Mouse (Mus musculus) adipocyte (in vitro differentiated cells): Measurements from ENCODE around the gene Zfp638.
A peak's percentile ranks its signal among the peaks of the same experiment; 100 is the strongest.

ENCODE experiments used
- DNase-seq: peaks from one replicate; pipeline ENCODE4 v3.0.0-alpha.2; 2016; ENCODE audit warnings: low spot score

The Zfp638 gene

GRCm38 (mm10) chr6:83890281-83891015 lies 23.5 kb downstream of the Zfp638 start:
- DNase-seq = no peak

DNA sequence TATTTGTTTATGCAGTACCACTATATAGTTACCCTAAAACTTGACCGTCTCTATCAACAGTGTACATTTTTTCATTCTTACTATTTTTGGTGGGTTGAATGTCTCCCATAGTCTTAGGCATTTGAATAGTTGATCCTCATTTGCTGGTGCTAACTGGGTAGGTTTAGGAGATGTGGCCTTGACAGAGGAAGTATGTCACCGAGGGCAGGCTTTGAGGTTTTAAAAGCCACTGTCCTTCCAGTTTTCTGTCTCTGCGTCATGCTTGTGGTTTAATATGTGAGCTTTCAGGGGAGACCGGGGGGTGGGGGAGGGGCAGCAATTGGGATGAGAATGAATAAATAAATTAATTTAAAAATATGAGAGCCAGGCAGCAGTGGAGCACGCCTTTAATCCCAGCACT lies 24.3 kb downstream of the Zfp638 start:
- DNase-seq = no peak

GRCm38 (mm10) chr6:83891687-83892086 lies 24.8 kb downstream of the Zfp638 start:
- no peak for DNase-seq

DNA sequence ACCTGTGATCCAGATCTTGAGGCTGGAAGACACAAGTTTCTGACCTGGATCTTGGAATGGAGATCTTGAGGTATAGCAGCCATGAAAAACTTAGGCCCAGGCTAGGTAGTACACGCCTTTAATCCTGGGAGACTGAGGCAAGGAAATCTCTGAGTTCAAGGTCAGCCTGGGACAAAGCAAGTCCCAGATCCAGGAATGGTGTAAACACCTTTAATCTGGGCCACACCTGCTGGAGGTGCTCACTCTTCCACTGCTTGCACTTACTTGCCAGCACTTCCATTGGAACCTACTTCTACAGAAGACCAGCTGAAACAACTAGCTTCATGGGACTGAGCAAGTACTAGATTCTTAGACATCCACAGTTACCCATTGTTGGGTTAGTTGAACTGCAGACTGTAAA lies 26.2 kb downstream of the Zfp638 start:
- no peak for DNase-seq

DNA sequence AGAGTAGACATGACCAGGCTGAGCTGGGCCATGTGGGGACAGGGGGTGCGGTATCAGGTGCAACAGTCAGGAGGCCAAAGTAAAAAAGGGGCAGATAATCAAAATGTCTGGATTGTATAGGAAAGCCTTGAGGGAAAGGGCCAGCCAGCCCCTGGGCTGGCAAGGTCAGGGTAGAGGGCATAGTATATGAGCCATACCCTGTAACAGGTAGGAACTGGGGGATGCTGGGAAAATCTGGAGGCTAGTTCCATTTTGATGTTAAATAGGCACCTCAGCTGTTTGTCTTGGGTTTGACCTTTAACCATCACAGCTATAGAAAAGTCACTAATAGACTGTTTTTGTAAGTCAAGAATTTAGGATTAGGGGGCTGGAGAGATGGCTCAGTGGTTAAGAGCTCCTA lies 26.7 kb downstream of the Zfp638 start:
- no peak for DNase-seq

DNA sequence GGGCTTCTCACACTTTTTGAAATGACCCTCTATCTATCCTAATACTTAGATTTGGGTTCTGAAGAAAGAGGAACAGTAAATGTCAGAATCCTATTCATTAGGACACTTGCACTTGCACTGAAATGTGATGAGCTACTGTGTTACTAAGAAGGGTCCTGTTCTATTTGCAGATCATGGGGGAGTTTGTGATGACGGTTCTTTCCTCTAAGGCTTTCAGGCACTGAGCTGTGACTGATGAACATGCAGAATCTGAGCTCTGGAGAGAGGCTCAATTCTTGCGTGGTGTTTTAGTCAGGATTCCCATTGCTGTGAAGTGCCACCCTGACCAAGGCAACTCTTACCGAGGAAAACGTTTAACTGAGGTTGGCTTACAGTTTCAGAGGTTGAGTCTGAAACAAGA lies 32.2 kb downstream of the Zfp638 start:
- no peak for DNase-seq

- no peak for DNase-seq
These were observed 38.4 kb downstream of the Zfp638 start for GRCm38 (mm10) chr6:83905276-83905675.

DNA sequence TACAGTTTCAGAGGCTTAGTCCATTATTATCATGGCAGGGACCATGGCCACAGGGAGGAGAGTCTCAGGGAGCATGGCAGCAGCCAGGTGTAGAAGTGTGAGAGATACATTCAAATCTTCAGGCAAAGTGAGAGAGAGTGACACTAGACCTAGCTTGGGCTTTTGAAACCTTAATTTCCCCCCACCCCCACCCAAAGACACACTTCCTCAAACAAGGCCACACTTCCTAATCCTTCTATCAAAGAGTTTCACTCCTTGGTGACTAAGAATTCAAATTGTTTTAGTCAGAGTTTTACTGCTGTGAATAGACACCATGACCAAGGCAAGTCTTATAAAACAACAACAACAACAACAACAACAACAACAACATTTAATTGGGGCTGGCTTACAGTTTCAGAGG lies 39.8 kb downstream of the Zfp638 start:
- DNase-seq = no peak

GRCm38 (mm10) chr6:83908386-83908785 lies 41.5 kb downstream of the Zfp638 start:
- DNase-seq = no peak

- DNase-seq = peak; percentile 30
These were observed 46.8 kb downstream of the Zfp638 start for GRCm38 (mm10) chr6:83913710-83914109.

GRCm38 (mm10) chr6:83914183-83914719 lies 47.3 kb downstream of the Zfp638 start:
- DNase-seq = peak; percentile 99

DNA sequence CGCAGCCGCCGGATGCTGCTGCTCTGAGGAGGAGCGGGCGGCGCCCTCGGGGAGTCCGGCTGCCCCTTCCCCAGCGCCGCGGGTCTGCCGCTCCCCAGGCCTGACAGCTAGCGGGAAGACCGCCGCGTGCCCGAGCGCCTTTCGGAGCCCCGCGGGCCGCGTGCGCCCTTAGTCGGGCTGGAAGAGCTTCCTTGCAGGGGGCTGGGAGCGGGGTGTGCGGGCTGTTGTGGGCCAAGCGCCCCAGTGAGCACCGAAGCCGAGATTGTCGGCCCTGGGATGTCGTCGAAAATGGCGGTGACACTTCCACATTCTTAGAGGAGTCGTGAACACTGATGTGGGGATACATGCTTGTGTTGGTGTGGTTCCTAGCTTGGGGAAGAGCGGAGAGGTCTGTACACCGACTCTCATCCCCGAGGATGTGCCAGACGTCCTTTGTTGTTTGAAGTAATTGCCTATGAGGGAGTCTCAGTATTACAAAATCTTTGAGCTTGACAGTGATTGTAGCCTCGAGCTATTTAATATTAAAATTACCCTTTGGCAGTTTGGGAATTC lies 47.9 kb downstream of the Zfp638 start:
- peak; percentile 66 for DNase-seq

- DNase-seq = peak; percentile 82
These were observed 60.5 kb downstream of the Zfp638 start for GRCm38 (mm10) chr6:83927418-83927817.

DNA sequence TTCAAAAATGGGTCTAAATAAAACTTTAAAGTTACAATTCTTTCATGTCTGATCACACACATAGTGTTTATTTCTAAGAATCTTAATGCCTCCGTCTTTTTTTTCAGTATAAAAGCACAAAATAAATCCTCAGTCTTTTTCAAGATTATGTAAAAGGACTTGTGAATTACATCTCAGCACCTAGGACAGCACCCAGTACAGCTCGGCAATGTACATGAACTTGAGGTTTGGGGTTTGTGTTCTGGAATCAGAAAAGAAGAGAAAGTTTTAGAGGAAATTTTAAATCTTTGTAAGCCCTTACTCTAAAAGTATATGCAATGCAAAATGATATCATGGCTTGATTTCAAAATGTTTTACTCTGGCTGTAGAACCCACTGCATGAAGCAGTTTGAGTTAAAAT lies 61.3 kb downstream of the Zfp638 start:
- peak; percentile 63 for DNase-seq

GRCm38 (mm10) chr6:83939492-83939891 lies 72.6 kb downstream of the Zfp638 start:
- no peak for DNase-seq

DNA sequence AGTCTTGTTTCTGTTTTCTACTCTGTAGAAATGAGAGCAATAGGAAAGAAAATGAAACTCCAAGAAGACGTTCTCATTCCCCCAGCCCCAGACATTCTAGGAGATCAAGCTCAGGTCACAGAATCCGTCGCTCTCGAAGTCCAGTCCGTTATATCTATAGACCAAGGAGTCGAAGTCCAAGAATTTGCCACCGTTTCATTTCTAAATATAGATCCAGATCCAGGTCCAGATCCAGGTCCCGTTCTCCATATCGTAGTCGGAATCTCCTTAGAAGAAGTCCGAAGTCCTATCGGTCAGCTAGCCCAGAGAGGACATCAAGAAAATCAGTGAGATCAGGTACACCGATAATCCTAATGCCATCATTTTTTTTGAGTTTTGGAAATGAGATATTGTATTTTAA lies 75.9 kb downstream of the Zfp638 start:
- DNase-seq = no peak

- no peak for DNase-seq
These were observed 86.7 kb downstream of the Zfp638 start for GRCm38 (mm10) chr6:83953603-83954002.

- DNase-seq = no peak
These were observed 120.7 kb downstream of the Zfp638 start for GRCm38 (mm10) chr6:83987642-83988041.

- no peak for DNase-seq
These were observed 135.8 kb downstream of the Zfp638 start for GRCm38 (mm10) chr6:84002716-84003115.

DNA sequence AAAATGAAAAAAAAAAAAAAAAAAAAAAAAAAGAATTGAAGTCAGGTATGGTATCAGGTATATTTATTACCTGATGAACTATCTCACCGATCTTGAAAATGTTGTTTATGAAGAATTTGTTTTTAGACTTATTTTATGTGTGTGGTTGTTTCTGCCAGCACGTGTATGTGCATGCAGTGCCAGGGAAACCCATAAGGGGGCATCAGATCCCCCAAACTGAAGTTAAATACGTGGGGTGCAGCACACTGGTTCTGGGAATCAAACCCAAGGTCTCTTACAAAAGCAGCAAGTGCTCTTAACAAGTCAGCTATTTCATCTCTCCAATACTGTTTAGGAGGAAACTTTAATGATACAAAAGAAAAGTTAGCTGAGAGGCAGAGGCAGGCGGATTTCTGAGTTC lies 137.4 kb downstream of the Zfp638 start:
- no peak for DNase-seq

DNA sequence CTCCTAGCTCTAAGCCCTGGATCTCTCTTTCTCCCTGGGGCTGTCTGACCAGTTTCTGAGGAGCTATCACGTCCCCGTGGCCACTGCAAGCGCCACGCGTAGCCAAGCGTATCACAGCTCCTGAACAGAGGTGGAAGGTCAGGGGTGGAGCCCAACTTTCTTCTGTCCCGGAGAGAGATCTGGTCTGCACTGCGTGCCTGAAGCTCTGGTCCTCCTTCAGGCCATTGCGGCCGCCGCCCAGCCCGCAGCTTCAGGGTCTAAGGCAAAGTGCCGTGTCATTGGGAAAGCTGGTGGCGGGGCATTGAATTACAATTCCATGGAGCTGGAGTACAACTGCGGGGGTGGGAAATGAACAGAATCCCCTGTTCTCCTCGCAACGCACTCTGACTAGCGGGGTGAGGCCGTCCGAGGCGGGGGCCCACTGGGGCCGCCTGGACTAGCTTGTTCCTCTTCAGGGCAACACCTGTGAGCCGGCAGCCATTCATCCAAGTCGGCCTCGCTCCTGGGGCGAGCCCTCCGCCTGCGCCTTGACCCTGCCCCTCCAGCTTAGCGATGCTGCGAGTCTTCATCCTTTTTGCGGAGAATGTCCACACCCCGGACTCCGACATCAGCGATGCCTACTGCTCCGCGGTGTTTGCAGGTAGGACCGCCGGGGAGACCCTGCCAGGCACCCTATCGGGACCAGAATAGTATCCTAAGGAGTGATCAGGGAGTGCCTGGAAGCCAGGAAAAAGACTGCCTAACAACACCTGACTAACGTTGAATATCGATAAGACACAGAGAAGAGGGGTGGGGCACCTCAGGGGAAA lies 141.7 kb downstream of the Zfp638 start, which contains the start of gene Dysf:
Gene Dysf (plus strand): TSS at position 228 of the 809 bp plus-strand sequence.
- DNase-seq = peak; percentile 67

- peak; percentile 67 for DNase-seq
These were observed 142.4 kb downstream of the Zfp638 start for GRCm38 (mm10) chr6:84009172-84009872.
